Mouse (Mus musculus) kidney, adult 8-10 months (tissue): ENCODE measurements at regions not wholly inside any gene's neighbourhood (a gene's known extent, or its start where the extent isn't known, plus 50 kb on each side); places are given as distances from the start of the nearest gene placed in this dataset.

Experiments used
- DNase-seq, 2 experiments: peaks; one replicate each; pipeline ENCODE4 v3.0.0; 2022

DNA sequence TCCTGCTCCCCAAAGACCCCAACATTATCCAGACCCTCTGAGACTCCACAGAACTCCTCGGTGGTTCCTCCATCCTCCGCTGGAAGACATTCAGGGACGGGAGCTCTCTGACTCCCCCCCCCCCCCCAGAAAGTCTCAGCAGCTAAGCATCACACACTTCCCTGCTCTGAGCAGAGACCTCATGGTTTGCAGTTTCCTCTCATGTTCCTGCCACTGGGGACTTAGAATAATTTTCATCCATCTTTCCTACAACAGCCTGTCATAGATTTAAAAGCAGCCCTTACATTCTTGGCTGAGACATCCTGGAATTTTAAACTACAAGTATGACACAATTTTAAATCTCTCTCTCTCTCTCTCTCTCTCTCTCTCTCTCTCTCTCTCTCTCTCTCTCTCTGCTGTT, 69.2 kb downstream of the Gpr65 start:
- DNase-seq: no peak

DNA sequence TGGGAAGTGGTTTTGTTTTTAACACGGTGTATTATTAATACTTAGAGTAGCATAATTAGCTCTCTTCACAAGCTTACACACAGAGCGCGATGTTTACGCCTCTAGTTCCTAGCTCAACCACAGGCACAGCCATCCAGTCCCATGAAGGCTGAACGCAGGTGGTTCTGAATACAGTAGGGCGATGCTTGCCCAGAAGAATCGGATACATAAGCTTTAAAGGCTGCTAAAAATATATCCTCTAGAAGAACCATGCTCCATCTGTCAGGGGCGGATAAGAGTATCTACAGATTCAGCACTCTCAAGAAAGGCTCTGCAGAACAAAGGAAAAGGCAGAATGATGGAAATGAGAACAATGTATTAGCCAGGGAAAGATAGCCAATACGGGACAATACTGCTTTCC, 71.1 kb downstream of the Gpr65 start:
- no peak for DNase-seq

DNA sequence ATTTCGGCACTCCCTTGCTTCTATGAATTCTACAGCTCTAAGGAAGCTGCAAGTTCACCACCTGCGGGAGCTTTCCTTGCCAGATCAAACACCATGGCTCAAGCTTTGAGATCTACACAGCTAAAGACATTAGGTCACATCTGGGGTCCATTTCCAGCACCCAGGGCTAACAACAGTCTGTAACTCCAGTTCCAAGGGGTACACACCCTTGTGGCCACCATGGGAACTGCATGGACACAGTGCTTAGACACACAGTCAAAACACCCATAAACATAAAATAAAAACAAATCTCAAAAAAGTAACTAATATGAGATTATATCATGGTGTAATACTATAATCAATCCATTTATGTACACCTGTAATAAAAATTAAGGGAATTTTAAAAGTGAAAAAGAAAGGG, 73.7 kb downstream of the Gpr65 start:
- DNase-seq: peak in 1 of 2 experiments; percentile 33

DNA sequence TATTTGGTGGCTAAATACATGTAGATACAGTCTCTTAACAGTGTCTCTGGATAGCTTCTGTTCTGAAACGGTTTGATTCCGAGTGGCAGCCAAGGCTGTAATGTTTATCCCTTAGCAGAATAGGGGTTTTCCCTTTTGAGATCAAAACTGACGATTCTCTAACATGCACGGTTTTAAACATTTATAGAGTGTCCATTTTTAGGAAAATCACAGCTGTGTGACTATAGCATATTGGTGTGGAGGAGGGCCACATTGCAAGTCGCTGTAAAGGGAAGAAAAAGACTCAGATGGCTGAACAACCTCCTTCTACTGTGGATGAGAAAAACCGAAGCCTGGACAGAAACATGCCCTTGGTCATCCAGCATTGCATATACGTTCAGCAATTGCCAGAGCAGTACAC, 75.2 kb downstream of the Gpr65 start:
- DNase-seq: no peak

DNA sequence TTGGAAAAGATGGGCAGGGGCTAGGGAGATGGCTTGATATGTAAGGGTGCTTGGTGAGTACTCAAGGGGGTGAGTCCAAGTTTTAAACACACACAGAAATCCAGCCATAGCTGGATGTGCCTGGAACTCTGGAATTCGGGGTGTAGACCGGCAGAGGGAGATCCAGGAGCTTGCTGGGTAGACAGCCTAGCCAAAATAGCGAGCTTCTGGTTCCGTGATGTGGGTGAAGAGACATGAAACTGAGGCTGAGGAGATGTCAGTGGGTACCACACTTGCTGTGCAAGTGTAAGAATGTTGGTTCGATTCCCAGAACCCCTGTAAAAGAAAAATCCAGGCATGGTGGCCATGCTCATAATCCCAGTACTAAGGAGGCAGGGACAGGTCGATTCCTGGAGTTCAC, 78.6 kb downstream of the Gpr65 start:
- DNase-seq: no peak

DNA sequence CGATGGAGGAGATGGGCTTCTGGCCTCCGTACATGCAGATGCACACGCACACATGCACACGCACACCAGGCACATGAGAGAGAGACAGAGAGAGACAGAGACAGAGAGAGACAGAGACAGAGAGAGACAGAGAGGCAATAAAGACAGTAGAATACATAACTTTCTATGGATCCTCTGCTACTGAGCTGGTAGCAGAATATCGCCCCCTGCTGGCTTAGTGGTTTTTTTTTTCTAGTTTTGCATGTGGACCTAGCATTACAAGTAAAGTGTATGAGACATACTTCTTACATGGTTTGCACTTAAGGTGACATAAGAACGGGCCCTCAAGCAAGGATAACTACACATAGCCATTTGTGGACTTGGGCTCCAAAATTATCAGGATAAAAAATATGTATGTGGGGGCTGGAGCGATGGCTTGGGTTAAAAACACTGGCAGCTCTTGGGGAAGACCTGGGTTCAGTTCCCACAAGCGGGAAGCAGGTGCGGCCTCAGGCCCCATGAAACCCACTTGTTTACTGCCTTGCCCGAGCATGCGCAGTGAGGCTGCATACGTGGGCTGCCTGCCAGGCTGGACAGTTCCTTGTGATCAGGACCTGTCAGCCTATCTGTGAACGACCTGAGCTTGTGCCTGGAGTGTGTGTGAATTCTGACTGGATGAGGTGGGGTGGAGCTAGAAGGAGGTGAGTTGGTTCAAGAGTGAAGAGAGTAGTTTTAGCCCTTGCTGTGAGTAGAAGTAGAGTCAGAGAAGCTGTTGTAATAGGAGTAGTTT, 79.3 kb downstream of the Gpr65 start:
- DNase-seq: peak; percentile 6 to 34

DNA sequence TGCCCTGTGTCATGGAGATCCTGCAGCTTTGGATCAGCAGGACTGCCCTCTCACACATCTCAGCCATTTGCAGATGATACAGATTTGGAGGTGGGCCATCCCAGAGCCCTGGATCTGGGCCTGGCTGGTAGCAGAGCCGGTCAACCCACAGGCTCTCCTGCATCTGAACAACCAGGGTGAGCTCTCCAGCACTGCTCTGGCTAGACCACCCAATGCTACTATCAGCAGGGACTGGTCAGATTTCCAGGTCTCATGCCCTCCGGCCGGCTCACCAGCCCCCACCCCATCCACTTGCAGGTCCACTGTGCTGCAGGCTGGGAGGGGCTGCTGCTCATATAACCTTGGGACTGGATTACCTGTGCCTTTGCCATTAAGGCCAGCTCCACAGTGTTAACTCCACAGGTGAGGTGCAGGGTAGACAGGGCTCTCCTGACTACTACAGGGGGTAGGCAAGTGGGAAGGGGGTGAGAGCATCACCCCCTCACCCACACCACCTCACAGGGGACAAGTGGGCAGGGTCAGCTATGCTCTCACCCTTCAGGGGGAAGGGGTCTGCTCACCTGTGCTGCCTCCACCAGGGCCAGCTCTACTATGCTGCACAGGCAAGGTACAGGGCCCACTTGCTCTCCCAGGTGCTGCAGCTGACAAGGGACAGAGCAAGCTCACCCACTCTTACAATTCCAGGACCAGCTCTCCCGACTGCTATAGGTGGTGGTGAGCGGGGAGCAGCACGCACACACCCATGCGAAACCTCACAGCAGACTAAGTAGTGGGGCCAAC, 81.6 kb downstream of the Gpr65 start:
- no peak for DNase-seq

DNA sequence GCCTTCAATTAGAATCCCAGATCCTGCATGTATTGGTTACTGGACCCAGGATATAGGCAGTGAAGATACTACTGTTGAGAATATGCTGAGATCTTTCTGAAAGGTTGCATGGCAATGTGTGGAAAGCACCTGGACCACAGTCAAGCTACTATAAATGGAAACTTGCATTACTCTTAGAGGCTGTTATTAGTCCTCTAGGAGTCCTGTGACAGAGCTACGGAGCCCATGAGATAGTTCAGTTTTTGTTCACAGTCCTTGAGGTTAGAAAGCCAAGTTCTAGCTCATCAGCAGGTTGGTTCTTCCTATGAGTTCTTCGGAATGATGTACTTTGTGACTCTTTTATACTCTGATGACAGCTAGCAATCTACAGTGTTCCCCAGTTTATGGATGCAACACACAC, 84.0 kb downstream of the Gpr65 start:
- no peak for DNase-seq

DNA sequence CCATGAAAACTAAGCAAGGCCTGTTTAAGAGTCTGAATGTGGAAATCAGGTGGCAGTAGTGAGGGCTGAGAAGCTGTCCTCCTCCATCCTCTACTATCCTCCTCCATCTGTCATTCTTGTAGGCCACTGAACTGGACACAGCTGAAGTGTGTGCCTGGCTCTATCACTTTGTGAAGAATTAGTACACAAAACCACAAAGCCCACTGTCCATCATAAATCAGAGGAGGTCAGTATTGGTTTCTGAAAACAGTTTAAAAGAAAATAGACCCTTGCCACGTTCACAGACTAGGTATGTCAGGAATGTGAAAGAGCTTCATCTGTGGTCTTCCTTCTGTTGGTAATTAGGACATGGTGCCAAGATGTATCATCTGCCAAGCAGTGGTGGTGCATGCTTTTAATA, 86.1 kb downstream of the Gpr65 start:
- no peak for DNase-seq

DNA sequence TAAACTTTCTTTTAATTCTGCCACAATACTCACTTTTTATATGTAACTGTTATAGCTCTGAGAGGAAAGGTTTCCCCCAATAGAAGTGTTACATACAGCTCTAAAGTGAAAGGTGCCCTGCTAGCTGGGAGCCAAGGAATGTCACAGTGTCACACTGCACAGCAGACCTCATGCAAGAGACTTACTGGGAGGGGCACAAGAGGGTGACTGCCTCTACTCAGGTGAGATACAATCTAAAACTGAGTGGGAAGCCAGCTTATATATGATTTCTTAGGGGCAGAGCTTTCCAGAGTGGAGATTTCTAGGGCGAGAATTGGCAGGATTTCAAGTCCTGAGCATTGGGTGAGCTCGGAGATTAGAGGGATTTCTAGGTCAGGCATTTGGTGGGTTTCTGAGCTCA, 99.1 kb downstream of the Gpr65 start:
- no peak for DNase-seq

DNA sequence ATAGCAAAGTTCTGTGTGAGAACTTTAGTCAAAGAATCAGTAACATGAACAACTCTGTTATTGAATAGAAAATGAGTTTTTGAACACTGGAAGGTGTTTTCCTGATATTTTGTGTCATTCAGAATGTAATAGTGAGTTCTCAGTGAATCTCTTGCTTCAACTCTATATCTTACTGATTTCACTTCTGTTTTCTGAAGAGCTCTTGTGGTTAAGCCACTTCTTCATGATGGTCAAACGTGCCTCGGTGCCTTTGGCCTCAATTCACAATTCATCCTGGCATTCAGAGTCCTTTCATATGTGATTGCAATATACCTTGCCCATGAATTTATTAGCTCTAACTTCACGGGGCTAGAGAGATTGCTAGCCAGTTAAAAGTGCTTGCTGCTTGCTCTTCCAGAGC, 102.3 kb downstream of the Gpr65 start:
- no peak for DNase-seq

DNA sequence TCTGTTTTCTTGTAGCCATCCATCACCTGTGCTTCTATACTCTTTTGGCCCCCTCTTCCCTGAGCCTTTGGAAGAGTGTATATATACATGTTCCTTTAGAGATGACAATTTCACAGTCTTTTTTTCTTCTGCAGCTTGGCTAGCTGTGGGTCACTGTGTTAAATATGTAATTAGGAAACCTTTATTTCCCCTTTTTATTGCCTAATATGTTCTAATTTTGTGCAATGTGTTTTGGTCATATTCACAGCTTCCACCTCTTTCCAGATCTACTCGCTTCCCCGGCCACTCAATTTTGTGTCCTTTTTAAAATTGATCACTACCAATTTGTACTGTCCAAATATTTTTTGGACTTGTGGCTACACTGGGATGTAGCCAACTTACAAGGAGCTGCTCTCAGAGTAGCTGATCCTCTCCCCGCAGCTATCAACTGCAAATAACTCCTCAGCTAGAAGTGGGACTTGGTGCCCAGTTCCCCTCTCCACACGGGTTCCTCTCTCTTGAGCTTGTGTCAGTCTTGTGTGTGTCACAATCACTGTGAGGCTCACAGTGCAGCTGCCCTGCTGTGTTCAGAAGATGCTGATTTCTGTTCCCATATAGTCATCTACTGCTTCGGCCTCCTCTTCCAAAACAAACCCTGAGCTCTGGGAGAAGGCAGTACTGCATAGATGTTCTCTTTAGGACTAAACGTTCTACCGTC, 106.9 kb downstream of the Gpr65 start:
- no peak for DNase-seq
